Mouse (Mus musculus) kidney, adult 2 months (tissue): ENCODE results near the gene Ubap2l.

Experiments used
- CTCF ChIP-seq: fragments of 200-500 bp; conservative IDR thresholded peaks from 2 replicates; pipeline ENCODE4 v1.5.1; 2011; ENCODE audit warnings: low read depth, mild to moderate bottlenecking, control low read depth, low read length, moderate library complexity, mixed read lengths; ENCODE audit not compliant: insufficient read depth, insufficient read length
- POLR2A ChIP-seq: fragments of 200-500 bp; IDR thresholded peaks from one replicate; pipeline ENCODE4 v1.6.1; 2011; ENCODE audit warnings: low read depth, low read length, control low read depth

DNA sequence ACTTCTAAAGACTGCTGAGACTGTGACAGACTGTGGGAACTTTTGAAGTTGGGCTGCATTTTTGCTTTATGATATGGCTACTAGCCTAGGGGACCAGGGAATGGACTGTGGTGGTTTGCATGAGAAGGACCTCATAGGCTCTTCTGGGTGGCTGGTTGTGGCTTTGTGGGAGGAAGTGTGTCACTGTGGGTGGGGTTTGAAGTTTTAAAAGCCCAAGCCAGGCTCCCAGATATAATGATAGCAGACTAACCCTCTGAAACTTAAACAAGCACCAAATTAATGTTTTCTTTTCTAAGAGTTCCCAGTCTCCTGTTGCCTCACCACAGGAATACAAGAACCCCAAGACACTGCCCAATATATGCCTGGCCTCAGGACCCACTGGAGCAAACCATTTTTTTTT is 75.6 kb downstream of the Ubap2l start:
- TF ChIP-seq POLR2A (no peak), CTCF (no peak)
